Mouse (Mus musculus) spleen, postnatal 4 days (tissue): Measurements from ENCODE around the gene Fbxw11.
"Not testable (repeated sequence)": the region's sequence is repeated elsewhere in the genome, so short reads cannot be mapped to it uniquely, and the experiment has no call there.

Experiments
- DNase-seq, 2 experiments: peaks; one replicate each; pipeline ENCODE4 v3.0.0; 2022; ENCODE audit warnings: low spot score in 2 of 2

Gene Fbxw11

DNA sequence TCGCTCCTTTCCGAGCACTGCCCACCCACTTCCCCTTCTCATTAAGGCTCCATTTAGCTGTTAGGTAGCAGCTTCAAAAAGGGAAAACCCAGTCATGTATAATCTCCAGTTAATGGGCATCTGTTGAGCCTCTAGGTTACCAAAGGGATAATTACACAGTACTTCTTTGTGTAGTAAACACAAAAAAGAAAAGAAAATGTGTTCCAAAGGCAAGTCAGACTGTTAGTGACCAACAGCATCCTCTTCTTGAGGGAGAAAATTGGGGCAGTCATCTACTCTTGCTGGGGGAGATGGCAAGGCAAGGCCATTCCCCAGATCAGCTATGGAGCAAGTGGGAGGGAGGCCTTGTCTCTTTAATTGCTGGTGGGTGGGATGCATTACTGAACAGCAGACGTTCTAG is 65.0 kb downstream of the Fbxw11 start:
- DNase-seq: no peak

DNA sequence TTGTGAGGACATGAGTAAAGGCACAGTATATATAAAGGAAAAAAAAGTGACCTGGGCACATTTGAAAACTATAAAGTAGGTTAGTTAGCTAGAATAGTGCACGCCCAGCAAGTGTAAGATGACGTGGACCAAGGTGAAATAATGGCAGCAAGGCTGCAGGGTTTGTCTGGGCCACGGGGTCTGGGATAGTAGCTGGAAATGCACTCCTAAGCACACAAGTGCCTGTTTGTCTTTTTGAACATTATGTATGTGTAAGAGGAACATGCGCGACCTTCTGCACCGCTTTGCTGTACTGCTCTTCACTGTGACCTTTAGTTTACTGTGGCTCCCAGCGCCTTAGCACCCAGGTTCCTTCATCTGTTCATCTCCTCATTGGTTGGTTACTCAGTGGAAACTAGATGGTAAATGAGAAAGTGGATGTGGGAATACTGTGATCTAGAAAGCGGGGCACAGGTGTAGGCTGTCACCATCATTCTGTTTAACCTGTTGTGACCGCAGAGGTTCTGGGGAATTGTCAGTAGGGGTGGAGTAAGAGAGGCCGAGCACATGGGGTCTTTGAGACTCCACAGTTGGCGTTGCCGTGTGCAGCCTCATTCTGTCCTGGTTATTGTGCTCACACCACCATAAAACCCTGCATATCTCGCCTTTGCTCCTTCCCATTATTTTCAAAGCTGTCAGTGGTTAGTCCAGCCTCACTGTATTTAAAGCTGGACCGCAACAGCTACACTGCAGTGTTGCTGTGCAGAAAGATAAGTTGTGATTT is 66.4 kb downstream of the Fbxw11 start:
- no peak for DNase-seq

GRCm38 (mm10) chr11:32709563-32709962 is 67.0 kb downstream of the Fbxw11 start:
- DNase-seq: no peak

DNA sequence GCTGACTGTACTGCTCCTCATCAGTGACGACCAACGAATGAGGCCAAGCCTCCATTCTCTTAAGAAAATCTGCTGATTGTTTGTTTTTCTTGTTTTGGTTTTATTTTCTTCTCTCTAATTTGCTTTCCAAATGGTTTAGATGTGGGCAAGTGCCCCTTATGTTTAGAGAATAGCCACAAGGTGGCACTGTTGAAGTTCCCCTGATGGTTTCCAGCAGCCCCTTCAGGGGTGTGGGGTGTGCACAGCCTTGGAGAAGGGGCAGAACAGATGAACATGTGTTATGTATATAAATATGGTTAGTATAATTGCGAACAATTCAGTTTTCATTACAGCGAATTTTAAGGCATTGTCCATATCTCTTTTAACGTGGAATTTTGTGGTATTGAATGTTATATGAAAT is 71.7 kb downstream of the Fbxw11 start:
- no peak for DNase-seq

GRCm38 (mm10) chr11:32714896-32715295 is 72.4 kb downstream of the Fbxw11 start:
- DNase-seq: no peak

GRCm38 (mm10) chr11:32715495-32715894 is 73.0 kb downstream of the Fbxw11 start:
- DNase-seq: no peak

DNA sequence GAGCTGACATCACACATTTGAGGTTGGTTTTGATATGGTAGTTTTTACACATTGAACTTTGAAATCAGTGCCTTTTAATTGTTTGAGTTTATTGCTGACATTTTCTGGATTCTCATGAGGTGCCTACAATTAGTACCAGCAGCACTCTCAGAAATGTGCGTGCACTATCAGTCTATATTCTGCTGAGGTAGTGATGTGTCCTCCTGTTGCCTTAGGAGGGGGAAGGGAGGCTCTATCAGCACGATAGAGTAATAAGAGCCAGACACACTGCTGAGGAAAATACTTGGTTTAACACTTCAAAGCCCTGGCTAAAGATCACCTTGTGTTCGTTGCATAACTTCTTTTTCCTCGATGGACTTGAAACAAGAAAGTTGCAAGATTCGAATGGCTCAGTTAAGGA is 73.4 kb downstream of the Fbxw11 start:
- no peak for DNase-seq

- DNase-seq: no peak
These were observed 74.4 kb downstream of the Fbxw11 start for GRCm38 (mm10) chr11:32716876-32717275.

DNA sequence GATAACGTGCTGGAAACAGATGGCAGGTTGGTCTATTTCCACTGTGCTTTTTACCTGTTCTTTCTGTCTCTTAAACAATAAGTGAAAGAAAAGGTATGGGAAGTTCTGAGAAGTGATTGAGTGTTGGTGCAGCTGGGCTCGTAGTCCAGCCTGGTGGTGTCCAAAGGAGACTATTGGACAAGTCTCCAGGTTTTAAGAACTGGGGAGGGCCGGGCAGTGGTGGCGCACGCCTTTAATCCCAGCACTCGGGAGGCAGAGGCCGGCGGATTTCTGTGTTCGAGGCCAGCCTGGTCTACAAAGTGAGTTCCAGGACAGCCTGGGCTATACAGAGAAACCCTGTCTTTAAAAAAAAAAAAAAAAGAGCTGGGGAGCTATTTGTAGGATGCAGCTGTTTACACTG is 75.2 kb downstream of the Fbxw11 start:
- DNase-seq: not testable (repeated sequence)

GRCm38 (mm10) chr11:32718371-32718770 is 75.8 kb downstream of the Fbxw11 start:
- no peak for DNase-seq

DNA sequence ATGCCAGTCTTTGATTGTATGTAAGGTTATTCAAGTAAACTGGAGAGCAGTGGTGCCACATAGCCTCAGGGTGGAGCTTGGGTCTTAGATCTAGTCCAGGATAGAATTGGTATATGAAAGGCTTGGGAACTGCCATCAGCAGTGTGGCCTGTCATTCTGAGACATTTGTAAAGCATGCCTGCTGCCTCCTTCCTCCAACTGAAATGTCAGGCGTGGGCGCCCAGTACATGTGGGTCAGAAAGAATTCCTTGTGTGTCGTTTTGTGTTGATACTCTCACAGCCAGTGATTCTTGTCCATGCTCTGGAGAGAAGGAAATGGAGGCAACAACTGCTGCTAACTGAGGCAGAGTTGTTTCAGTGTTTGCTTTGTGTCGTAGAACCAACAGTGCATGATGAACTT is 76.5 kb downstream of the Fbxw11 start:
- no peak for DNase-seq

DNA sequence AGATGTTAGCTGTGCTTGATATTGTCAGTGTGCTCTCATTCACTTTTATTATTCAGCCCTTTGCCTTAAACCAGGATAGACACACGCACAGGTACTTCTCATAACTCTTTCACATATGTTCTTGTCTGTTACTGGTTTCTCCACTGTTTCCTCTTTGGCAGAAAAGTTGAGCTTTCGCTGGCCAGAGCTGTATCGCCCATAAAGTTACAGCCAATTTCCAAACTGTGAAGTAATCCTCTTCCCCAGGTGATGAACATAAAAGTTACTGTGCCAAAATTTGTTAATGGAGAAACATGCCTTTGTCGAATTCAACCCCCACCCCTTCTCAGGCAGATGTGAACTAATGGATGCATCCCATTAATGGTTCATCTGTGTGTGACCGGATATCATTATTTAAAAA is 80.1 kb downstream of the Fbxw11 start:
- no peak for DNase-seq

DNA sequence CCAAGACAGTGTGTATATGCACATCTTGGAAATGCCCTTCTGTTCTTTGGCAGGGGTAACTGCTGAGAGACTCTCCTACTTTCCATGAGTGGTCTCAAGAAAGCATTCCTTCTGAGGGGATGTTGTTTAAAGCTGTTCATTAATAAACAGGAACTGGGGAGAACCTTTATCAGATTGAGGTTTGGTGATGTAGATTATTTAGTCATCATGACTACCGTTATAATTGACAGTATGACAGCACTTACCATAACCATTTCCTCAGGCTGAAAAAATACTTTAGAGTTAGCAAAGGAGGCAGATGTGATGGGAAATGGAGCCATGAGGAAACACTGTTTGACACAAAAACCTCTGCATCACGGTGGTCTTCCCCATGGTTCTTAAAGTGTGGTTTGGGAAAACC is 80.8 kb downstream of the Fbxw11 start:
- no peak for DNase-seq

- DNase-seq: no peak
These were observed 82.6 kb downstream of the Fbxw11 start for GRCm38 (mm10) chr11:32725171-32725570.

- no peak for DNase-seq
These were observed 89.9 kb downstream of the Fbxw11 start for GRCm38 (mm10) chr11:32732467-32732866.

GRCm38 (mm10) chr11:32733195-32733594 is 90.7 kb downstream of the Fbxw11 start:
- DNase-seq: no peak

DNA sequence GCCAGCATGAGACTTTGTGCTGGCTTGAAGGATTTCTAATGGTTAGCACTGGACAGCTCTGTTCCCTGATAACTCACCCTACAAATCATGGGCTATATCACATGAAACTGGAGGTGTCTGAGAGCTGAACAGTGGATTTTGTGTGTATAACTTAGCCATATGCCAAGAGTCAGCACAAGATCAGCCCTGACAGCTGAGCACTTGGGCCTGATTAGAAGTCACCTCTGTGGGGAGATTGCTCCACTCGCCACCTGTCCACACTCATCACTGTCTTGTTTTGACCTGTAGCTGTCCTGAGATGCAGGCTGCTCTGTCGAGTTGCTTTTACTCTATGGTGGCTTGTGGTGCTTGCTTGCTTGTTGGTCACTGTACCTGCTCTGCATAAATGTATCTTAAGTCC is 93.8 kb downstream of the Fbxw11 start:
- DNase-seq: no peak

- no peak for DNase-seq
These were observed 95.2 kb downstream of the Fbxw11 start for GRCm38 (mm10) chr11:32737729-32738128.

GRCm38 (mm10) chr11:32743891-32744290 is 101.4 kb downstream of the Fbxw11 start:
- no peak for DNase-seq

DNA sequence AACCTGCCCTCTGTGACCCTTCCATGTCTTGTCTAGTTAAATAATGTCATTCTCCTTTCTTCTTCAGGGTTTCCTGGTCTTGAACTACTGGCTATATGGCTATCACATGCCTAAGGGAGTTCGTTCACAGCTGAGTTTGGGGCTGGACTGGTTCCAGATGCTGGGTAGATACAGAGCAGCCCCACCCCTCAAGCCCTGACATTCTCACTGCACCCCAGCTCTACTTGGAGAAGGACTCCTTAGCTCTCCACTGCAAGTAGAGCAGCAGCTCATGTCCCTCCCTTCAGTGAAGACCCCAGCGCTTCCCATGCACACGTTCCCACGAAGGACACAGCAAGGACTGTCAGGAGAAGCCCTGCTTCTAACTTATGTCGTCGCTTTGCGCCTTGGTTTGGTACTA is 101.9 kb downstream of the Fbxw11 start:
- no peak for DNase-seq

GRCm38 (mm10) chr11:32745466-32745865 is 102.9 kb downstream of the Fbxw11 start:
- DNase-seq: no peak

DNA sequence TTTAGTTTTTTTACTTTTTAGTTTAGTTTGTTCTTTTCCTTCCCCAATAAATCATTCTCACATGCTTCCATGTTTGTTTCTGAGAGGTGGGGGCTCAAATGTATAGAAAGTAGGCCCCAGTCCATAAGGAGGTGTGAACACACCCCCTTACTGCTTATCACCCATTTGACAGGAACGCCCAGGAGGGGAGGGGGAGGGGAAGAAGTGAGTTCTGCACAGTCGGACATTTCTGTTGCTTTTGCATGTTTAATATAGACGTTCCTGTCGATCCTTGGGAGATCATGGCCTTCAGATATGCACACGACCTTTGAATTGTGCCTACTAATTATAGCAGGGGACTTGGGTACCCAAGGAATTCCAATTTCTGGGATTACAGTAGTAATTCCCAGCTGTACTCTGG is 103.5 kb downstream of the Fbxw11 start:
- no peak for DNase-seq

DNA sequence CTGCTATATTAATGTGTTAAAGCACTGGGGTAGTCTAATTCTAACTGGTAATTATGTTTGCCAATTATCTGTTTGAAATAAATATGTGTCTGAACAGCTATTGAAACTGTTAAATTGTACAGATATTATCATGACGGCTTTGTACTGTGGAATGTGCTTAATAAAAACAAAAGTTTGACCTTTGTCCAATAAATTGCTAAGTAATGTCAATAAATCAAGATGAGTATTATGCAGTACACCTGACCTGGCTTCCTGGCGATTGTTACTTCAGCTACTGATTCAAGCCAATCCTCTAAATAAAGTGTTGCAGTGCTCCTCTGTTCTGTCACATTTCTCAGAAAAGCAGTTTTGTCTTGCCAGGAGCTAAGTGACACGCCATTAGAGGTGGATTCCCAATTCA is 104.0 kb downstream of the Fbxw11 start:
- DNase-seq: no peak

DNA sequence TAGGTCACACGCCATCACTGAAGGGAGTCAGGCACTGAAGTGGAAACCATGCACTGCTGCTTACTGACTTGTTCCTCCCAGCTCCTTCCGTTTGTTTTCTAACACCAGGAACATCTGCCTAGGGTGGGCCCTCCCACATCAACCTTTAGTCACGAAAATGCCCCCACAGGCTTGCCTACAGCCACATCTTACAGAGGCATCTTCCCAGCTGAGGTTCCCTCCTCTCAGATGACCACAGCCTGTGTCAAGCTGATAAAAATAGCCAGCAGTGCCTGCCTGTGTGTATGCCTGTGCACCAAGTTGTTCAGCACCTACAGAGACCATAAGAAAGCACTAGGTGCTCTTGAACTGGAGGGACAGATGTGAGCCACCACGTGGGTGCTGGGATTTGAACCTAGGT is 106.3 kb downstream of the Fbxw11 start:
- no peak for DNase-seq
